Mouse (Mus musculus) hindbrain, embryonic 12.5 days (tissue): ENCODE results near the gene Olfr401. TPM values are rescaled to one million over a fixed set of nuclear protein-coding genes. Genes with fewer than 3 reads are reported as not detected.
"Not testable (repeated sequence)": the region's sequence is repeated elsewhere in the genome, so short reads cannot be mapped to it uniquely, and the experiment has no call there.

Experiments
- ATAC-seq: fragments of 200-750 bp; cut with Nextera tagmentation; 2 replicates; pipeline ENCODE4 v1.8.0; 2017; ENCODE audit warnings: moderate TSS enrichment; ENCODE audit not compliant: low FRiP score
- H3K27ac ChIP-seq: fragments of 300-500 bp; sonication (generic); 2 replicates; pipeline ENCODE4 v1.5.1; 2016; ENCODE audit warnings: mild to moderate bottlenecking
- H3K27me3 ChIP-seq: fragments of 300-500 bp; sonication (generic); 2 replicates; pipeline ENCODE4 v1.6.1; 2016; ENCODE audit warnings: mild to moderate bottlenecking
- H3K36me3 ChIP-seq: fragments of 300-500 bp; sonication (generic); 2 replicates; pipeline ENCODE4 v1.6.1; 2016; ENCODE audit warnings: mild to moderate bottlenecking
- H3K4me1 ChIP-seq: fragments of 300-500 bp; sonication (generic); 2 replicates; pipeline ENCODE4 v1.6.1; 2016
- H3K4me2 ChIP-seq: fragments of 300-500 bp; sonication (generic); replicated peaks from 2 replicates; pipeline ENCODE4 v1.6.1; 2016; ENCODE audit warnings: mild to moderate bottlenecking
- H3K4me3 ChIP-seq: fragments of 300-500 bp; sonication (generic); 2 replicates; pipeline ENCODE4 v1.5.1; 2016; ENCODE audit warnings: mild to moderate bottlenecking
- H3K9ac ChIP-seq: fragments of 300-500 bp; sonication (generic); 2 replicates; pipeline ENCODE4 v1.6.1; 2016; ENCODE audit warnings: mild to moderate bottlenecking, moderate library complexity
- H3K9me3 ChIP-seq: fragments of 300-500 bp; sonication (generic); replicated peaks from 2 replicates; pipeline ENCODE4 v1.6.1; 2016; ENCODE audit warnings: mild to moderate bottlenecking
- WGBS: fragments of 180-500 bp; shearing (Covaris S2); methylation state at CpG from one replicate; pipeline ENCODE4 v1.1.7; 2016; 5-methylcytosine and 5-hydroxymethylcytosine counted together
- polyA plus RNA-seq: library from polyadenylated mRNA; unstranded; fragments of >200 nt; fragmentation: Nextera tagmentation; extraction: Ambion mirVana; gene quantifications from 2 replicates; pipeline ENCODE4 v1.2.1, GENCODE M21; 2016

The Olfr401 gene
- polyA plus RNA-seq, result not detected in 2 replicates

DNA sequence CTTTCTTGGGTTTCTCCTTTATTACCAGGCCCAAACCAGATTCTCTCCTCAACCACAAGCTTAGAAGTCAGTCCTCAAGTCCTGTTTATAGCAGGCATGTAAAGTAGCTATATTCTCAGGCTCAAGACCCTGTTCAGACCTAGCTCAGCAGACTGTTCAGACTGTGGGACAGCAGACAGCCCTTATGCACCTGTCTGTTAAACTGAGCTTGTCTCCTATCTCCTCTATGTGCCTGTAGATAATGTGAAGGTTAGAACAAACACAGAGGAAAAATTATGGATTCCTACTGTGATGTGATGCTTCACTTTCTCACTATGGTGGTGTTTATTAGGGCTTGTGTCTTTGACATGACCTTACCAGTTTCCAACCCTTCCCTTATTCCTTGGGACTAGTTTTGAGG is at the start of gene Olfr401:
Gene Olfr401, plus strand, starts transcription at position 301 of the 400 bp plus-strand sequence.
- Histone ChIP-seq H3K9me3 (peaks cover 33% of the 10 kb centered on the region), H3K27ac (no peak within 1 kb of the TSS)

DNA sequence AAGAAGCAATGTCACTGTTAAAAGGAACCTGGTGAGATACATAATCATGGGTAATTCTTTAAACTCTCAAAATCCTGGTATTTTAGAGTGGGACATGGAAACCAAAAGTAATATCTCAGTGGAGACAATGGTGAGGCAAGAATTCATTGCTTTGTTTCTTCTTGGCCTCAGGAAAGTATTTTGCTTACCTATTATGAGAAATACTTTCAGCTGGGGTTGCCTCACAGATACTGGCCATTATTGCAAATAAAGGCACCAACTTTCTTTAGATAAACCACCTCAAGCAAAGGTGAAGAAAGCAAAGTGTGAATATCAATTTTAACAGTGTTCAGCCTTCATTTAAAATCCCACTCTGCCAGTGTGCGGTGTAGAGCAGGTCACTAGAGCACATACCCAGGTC is 43.9 kb upstream of the Olfr401 start, which contains the start of gene Zfp616:
Gene Zfp616, plus strand, starts transcription at position 301 of the 400 bp plus-strand sequence.
- Histone ChIP-seq H3K4me2 (no peak within 1 kb of the TSS), H3K9me3 (peaks cover 12% of the 10 kb centered on the region; the same call in 1 of the 2 replicates), H3K9ac (no peak within 1 kb of the TSS), H3K27me3 (no peaks in the 10 kb centered on the region), H3K27ac (no peak within 1 kb of the TSS), H3K4me3 (no peak within 1 kb of the TSS), H3K36me3 (no peaks in the 10 kb centered on the region), H3K4me1 (no peaks in the 10 kb centered on the region)
- 93% methylated on average over 1 of the region's 1 CpGs for WGBS
- ATAC-seq, result no peak

More for the DNA sequence above, at the start of gene Olfr401:
- Histone ChIP-seq H3K4me3 (no peak within 1 kb of the TSS), H3K4me2 (no peak within 1 kb of the TSS), H3K4me1 (no peaks in the 10 kb centered on the region), H3K27me3 (no peaks in the 10 kb centered on the region), H3K9ac (no peak within 1 kb of the TSS), H3K36me3 (no peaks in the 10 kb centered on the region)
- ATAC-seq, result no peak

DNA sequence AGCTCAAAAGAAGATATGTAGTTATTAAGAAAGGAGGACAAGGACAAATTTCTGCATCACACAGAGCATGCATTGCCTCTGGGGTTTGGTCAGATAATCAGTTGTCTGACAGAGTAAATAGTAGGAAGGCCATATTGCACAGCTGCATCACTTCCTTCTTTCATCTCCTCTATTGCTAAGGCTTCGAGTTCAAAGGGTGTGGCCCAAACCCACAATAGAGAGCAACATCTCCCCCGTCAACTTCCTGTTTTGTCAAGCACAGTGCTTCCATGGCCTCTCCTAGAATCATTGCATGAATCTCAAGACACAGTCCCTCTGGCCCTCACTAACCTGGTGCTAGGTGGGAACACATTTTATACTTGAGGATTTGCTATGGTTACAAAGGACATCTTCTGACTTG is 12.8 kb upstream of the Olfr401 start:
- Histone ChIP-seq H3K36me3 (no peaks in the 10 kb centered on the region), H3K4me1 (no peaks in the 10 kb centered on the region), H3K9me3 (peaks cover 15% of the 10 kb centered on the region), H3K27ac (no peak overlapping the region), H3K4me3 (no peak overlapping the region), H3K9ac (no peak overlapping the region), H3K27me3 (no peaks in the 10 kb centered on the region), H3K4me2 (no peak overlapping the region)
- WGBS, result 87% methylated on average over 2 of the region's 2 CpGs
- no peak for ATAC-seq

DNA sequence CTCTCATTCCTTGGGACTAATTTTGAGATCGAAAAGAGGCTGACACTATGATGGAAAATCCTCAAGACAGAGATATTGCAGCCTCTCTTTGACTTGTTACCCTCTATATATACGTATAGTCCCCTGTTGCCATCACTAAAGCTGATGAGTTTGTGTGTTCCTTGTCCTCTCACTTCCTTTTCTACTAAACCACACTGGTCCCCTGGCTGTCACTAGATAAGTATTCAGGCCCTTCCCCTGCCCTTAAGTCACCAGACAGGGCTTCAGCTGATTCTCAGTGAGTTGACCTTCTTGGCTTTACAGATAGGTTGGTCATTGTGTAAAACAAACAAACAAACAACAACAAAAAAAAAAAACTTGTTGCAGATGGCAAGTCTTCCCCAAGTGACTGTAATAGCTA is 12.0 kb upstream of the Olfr401 start:
- 48% methylated on average over 2 of the region's 2 CpGs for WGBS
- ATAC-seq, result no peak

DNA sequence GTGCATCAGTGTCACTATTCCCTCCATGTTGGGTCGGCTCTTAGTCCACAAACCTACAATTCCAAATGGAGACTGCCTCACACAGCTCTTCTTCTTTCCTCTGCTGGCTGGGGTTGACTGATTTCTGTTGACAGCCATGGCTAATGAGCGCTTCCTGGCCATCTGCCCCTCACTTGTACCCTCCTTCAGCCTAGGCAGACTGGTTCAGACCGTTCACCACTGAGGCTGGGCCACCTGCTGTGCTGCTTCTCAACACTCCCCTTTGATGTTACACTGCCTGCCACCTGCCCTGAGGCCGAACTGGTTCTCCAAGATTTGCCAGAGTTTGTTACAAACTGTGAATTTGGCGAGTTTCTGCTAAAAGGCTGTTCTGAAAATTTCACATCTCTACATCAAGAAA is 8.4 kb upstream of the Olfr401 start:
- no peak overlapping the region for H3K27ac ChIP-seq
- WGBS, result 40% methylated on average over 5 of the region's 5 CpGs
- H3K4me2 ChIP-seq, result no peak overlapping the region
- no peaks in the 10 kb centered on the region for H3K36me3 ChIP-seq
- H3K4me3 ChIP-seq, result no peak overlapping the region
- H3K9ac ChIP-seq, result no peak overlapping the region
- H3K4me1 ChIP-seq, result no peaks in the 10 kb centered on the region
- H3K9me3 ChIP-seq, result peaks cover 13% of the 10 kb centered on the region
- H3K27me3 ChIP-seq, result no peaks in the 10 kb centered on the region
- no peak for ATAC-seq

More for the DNA sequence above, 12.0 kb upstream of the Olfr401 start:
- Histone ChIP-seq H3K4me3 (no peak overlapping the region), H3K27ac (no peak overlapping the region), H3K4me1 (no peaks in the 10 kb centered on the region), H3K9ac (no peak overlapping the region), H3K27me3 (no peaks in the 10 kb centered on the region), H3K4me2 (no peak overlapping the region), H3K9me3 (peaks cover 12% of the 10 kb centered on the region), H3K36me3 (no peaks in the 10 kb centered on the region)

DNA sequence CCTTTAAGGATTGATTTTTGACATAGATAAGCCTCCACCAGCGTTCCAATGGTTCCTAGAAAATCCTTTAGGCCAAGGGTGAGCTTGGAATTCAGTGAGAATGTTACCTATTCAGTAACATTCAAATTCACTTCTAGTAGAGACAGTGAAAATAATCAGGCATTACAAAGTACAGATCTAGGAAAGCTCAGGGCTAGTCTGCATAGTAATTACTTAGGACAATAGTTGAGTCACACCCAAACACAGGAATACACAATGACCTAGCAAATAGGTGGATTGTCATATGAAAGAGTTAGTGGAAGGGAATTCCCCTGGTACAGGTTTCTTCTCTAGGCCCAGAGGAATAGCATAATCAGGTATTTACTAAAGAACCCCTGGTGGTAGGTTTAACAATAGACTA is 26.5 kb downstream of the Olfr401 start:
- not testable (repeated sequence) for H3K36me3 ChIP-seq, H3K4me2 ChIP-seq, ATAC-seq, H3K27me3 ChIP-seq, H3K4me3 ChIP-seq, H3K9ac ChIP-seq, H3K27ac ChIP-seq, H3K4me1 ChIP-seq
- 33% methylated on average over 1 of the region's 1 CpGs for WGBS
- peaks cover 61% of the 10 kb centered on the region for H3K9me3 ChIP-seq

DNA sequence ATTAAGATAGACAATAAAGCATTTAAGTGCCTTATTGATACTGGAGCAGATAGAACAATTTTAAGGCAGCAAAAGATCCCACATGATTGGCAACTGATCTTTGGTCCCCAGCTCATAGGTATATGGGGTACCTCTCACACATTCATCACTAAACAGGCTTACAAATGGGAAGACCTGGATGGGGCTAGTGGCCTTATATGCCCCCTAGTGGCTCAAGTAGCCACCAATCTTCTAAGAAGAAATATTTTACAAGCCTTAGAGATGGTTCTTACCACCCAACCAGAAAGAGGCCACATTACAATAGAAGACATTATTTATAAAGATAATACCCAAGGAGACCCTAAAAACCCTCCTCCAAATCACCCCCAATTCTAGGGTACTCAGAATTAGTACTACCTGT is 32.4 kb downstream of the Olfr401 start:
- no peak for ATAC-seq
- no peak overlapping the region for H3K9ac ChIP-seq
- H3K36me3 ChIP-seq, result no peaks in the 10 kb centered on the region
- H3K4me1 ChIP-seq, result no peaks in the 10 kb centered on the region
- H3K4me3 ChIP-seq, result no peak overlapping the region
- no peak overlapping the region for H3K4me2 ChIP-seq
- H3K27me3 ChIP-seq, result no peaks in the 10 kb centered on the region
- no peak overlapping the region for H3K27ac ChIP-seq
- peaks cover 76% of the 10 kb centered on the region for H3K9me3 ChIP-seq

DNA sequence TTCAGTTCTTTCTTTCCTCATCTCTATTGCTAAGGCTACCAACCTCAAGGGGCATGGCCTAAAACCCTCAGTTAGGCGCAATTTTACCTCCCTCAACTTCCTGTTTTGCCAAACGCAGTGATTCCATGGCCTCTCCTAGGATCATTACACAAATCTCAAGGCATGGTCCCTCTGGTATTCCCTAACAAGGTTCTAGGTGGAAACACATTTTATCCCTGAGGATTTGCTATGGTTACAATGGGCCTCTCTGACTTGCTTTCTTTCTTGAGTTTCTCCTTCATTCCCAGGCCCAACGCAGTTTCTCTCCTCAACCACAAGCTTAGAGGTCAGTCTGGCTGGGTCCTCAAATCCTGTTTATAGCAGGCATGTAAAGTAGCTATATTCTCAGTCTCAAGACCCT is 39.7 kb downstream of the Olfr401 start, which contains the start of gene Olfr402:
Gene Olfr402, plus strand, starts transcription at position 301 of the 400 bp plus-strand sequence.
- Histone ChIP-seq H3K36me3 (no peaks in the 10 kb centered on the region), H3K9me3 (peaks cover 48% of the 10 kb centered on the region), H3K9ac (no peak within 1 kb of the TSS), H3K27ac (no peak within 1 kb of the TSS), H3K4me3 (no peak within 1 kb of the TSS), H3K27me3 (no peaks in the 10 kb centered on the region), H3K4me1 (no peaks in the 10 kb centered on the region), H3K4me2 (no peak within 1 kb of the TSS)
- WGBS, result 60% methylated on average over 3 of the region's 3 CpGs
- ATAC-seq, result no peak

DNA sequence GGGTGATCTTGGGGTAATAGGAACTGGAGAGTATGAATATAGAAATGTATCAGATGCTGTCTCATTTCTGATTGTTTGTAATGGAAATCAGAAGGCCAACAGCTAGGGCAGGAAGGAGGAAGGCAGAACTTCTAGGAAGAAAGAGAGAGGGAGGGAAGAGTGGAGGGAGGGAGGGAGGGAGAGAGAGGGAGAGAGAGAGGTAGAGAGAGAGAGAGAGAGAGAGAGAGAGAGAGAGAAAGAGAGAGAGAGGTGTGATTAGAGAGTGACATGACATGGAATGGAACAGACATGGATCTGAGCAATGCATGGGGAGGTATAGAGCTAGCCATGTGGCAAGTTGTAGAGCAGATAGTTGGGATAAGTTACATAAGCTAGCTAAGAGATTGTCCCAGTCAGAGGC is 55.3 kb downstream of the Olfr401 start:
- Histone ChIP-seq H3K9ac (no peak overlapping the region), H3K4me1 (no peaks in the 10 kb centered on the region), H3K4me3 (no peak overlapping the region), H3K9me3 (peaks cover 8% of the 10 kb centered on the region), H3K27me3 (no peaks in the 10 kb centered on the region), H3K4me2 (no peak overlapping the region), H3K27ac (no peak overlapping the region), H3K36me3 (no peaks in the 10 kb centered on the region)
- ATAC-seq, result no peak

Other genes starting within 250 kb of the Olfr401 start
- gene Olfr394, start 222.9 kb upstream of the Olfr401 start, polyA plus RNA-seq, result not detected in 2 replicates
- gene Olfr395, start 204.4 kb upstream of the Olfr401 start, polyA plus RNA-seq, result not detected in 2 replicates
- not detected in 2 replicates for gene Olfr23, start 177.0 kb upstream of the Olfr401 start, polyA plus RNA-seq
- not detected in 2 replicates for gene Olfr397, start 152.9 kb upstream of the Olfr401 start, polyA plus RNA-seq
- gene Olfr398, start 123.3 kb upstream of the Olfr401 start, polyA plus RNA-seq, result not detected in 2 replicates
- not detected in 2 replicates for gene Olfr139, start 57.2 kb upstream of the Olfr401 start, polyA plus RNA-seq
- gene Olfr399, start 57.1 kb upstream of the Olfr401 start, polyA plus RNA-seq, result not detected in 2 replicates
- not detected in 2 replicates for gene Zfp616, start 43.8 kb upstream of the Olfr401 start, polyA plus RNA-seq
- not detected in 2 replicates for gene Olfr402, start 39.8 kb downstream of the Olfr401 start, polyA plus RNA-seq
- not detected in 2 replicates for gene Olfr403, start 72.5 kb downstream of the Olfr401 start, polyA plus RNA-seq
- gene Olfr43, start 97.7 kb downstream of the Olfr401 start, polyA plus RNA-seq, result not detected in 2 replicates
- not detected in 2 replicates for gene Olfr406, start 146.1 kb downstream of the Olfr401 start, polyA plus RNA-seq
- gene Olfr59, start 170.0 kb downstream of the Olfr401 start, polyA plus RNA-seq, result not detected in 2 replicates
- not detected in 2 replicates for gene Olfr410, start 224.3 kb downstream of the Olfr401 start, polyA plus RNA-seq
- gene Olfr411, start 238.9 kb downstream of the Olfr401 start, polyA plus RNA-seq, result not detected in 2 replicates
- not detected in 2 replicates for gene Olfr412, start 248.4 kb downstream of the Olfr401 start, polyA plus RNA-seq